ENCODE assay signal across 23 mouse cellular contexts in the genomic region with DNA sequence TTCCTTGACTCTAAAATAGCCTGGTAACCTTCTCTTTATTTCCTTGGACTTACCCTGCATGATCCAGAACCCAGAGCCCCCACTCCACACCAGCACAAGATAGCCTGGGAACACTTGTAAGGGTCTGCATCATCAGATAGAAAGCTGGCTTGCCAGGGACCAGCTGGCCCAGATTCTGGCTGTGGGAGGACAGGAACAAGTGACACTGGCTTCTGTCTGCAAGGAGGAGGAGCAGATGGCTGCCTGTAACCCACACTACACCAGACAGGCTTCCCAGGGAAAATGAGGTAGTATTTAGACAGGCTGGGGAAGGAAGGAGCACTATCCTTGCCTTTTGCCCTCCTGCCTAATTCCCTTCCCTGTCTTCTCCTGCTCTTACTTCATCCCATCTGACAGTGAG.
DNase-seq lines count a peak whose midpoint lies in the region; ATAC-seq and TF ChIP-seq lines count a peak whose summit lies in the region.
"Had no signal": no experiment of that assay in that cellular context is flagged by ENCODE, and none has a peak within 500 bp of the region (broad histone marks: within the 10 kb centered on the region; RNA-seq: fewer than 3 reads in every experiment).

No protein-coding gene starts in this region.

- no peak for ATAC-seq in heart, embryonic 11.5 days (replicated peaks; ENCODE audit: insufficient number of reproducible peaks, low FRiP score, low TSS enrichment)
- ATAC-seq: CD4-positive, CD25-positive, alpha-beta regulatory T cell, adult 4 months; intestine, embryonic 16.5 days; Patski had no signal

- H3K9ac ChIP-seq in heart, embryonic 11.5 days (ENCODE audit: low read depth, low read length): no peak overlapping the region
- H3K9ac ChIP-seq: forebrain, embryonic 12.5 days; hindbrain, embryonic 14.5 days had no signal

- H3K4me2 ChIP-seq in heart, embryonic 11.5 days: no peak overlapping the region
- H3K4me2 ChIP-seq: forebrain, embryonic 12.5 days; hindbrain, embryonic 14.5 days; liver, embryonic 11.5 days had no signal

- no peak overlapping the region for H3K4me3 ChIP-seq in left cerebral cortex, adult 2 months
- H3K4me3 ChIP-seq in heart, embryonic 11.5 days (ENCODE audit: low read depth, low read length): no peak overlapping the region
- H3K4me3 ChIP-seq: forebrain, embryonic 12.5 days; gastrocnemius, adult 2 months; megakaryocyte, embryonic 14.5 days; myocyte had no signal

- H3K27ac ChIP-seq in left cerebral cortex, adult 2 months: peak overlapping the region; percentile 78
- no peak overlapping the region for H3K27ac ChIP-seq in heart, embryonic 11.5 days (ENCODE audit: low read depth, low read length)
- H3K27ac ChIP-seq: forebrain, embryonic 12.5 days; gastrocnemius, adult 2 months; hindbrain, embryonic 14.5 days; stomach, postnatal 0 days had no signal

- DNase-seq in cerebellum, postnatal 10 days: peak; percentile 54 to 63
- no peak for DNase-seq in cerebellum, adult 11 months
- DNase-seq in left cerebral cortex, adult 2 months (ENCODE audit: extremely low spot score in 1 of 2, low spot score in 2 of 2): peak; percentile 33 to 51
- no peak for DNase-seq in left cerebral cortex, adult 11 months (ENCODE audit: low spot score)
- DNase-seq in left cerebral cortex, postnatal 25 days (ENCODE audit: low spot score in 2 of 2): peak; percentile 42 to 84
- DNase-seq in gastrocnemius, postnatal 4 days (ENCODE audit: low spot score in 2 of 2): no peak
- DNase-seq: adrenal gland, adult 8-10 months; cerebellum, adult 11-12 months; gastrocnemius, adult 2 months; heart, adult 11 months; heart, postnatal 36 days; lung, adult 18-20 months; midbrain, embryonic 14.5 days had no signal

- no peaks in the 10 kb centered on the region for H3K4me1 ChIP-seq in heart, embryonic 11.5 days (ENCODE audit: control insufficient read depth, insufficient read depth, low read length)
- H3K4me1 ChIP-seq: megakaryocyte, embryonic 14.5 days had no signal

- no peak for TF ChIP-seq CTCF in left cerebral cortex, adult 2 months (IDR thresholded peaks at IDR 0.05)

- intact Hi-C loops in left cerebral cortex, adult 2 months (cut with DNase I): no loop called here
- intact Hi-C loops in left cerebral cortex, postnatal 25 days (cut with DNase I): no loop called here

- H3K27me3 ChIP-seq in heart, embryonic 11.5 days (ENCODE audit: control insufficient read depth, insufficient read depth, low read length): no peaks in the 10 kb centered on the region
- H3K27me3 ChIP-seq: forebrain, embryonic 12.5 days; Patski had no signal

- H3K36me3 ChIP-seq in heart, embryonic 11.5 days (ENCODE audit: control insufficient read depth, insufficient read depth, low read length): no peaks in the 10 kb centered on the region
- H3K36me3 ChIP-seq: forebrain, embryonic 12.5 days had no signal

- no peaks in the 10 kb centered on the region for H3K9me3 ChIP-seq in heart, embryonic 11.5 days (replicated peaks; ENCODE audit: control insufficient read depth, low read length)
- H3K9me3 ChIP-seq: forebrain, embryonic 12.5 days; megakaryocyte, embryonic 14.5 days had no signal

Comparison
In these comparisons a context has a peak if more than half of its experiments do, and no peak if none do; other contexts are left out.
1. DNase-seq: peak in cerebellum, postnatal 10 days (2 of 2), left cerebral cortex, adult 2 months (2 of 2) and left cerebral cortex, postnatal 25 days (2 of 2); none in cerebellum, adult 11 months (single experiment), left cerebral cortex, adult 11 months (single experiment) and gastrocnemius, postnatal 4 days (0 of 2).